Mouse (Mus musculus): ENCODE measurements around the gene Msx2. TPM values are rescaled to one million over a fixed set of nuclear protein-coding genes. Genes with fewer than 3 reads are reported as not detected.

Msx2 gene
- polyA plus RNA-seq, 1 experiment = not detected

- H3K4me3 ChIP-seq (ENCODE audit: extremely low read depth, insufficient read depth, insufficient read length) = no peak overlapping the region
- H3K4me1 ChIP-seq (ENCODE audit: control insufficient read depth, insufficient read depth, insufficient read length) = no peaks in the 10 kb centered on the region
- TF ChIP-seq CTCF (IDR thresholded peaks at IDR 0.05; ENCODE audit: extremely low read depth, insufficient read depth, insufficient read length, insufficient replicate concordance) = no peak
- TF ChIP-seq POLR2A (IDR thresholded peaks at IDR 0.05; ENCODE audit: low read depth, low read length) = no peak
- H3K36me3 ChIP-seq (ENCODE audit: control insufficient read depth, insufficient read depth, low read length) = no peaks in the 10 kb centered on the region
- 9% methylated on average over 18 of the region's 18 CpGs for WGBS
- no peak for DNase-seq (ENCODE audit: low read depth in 1 of 2, low spot score in 2 of 2)
- H3K27ac ChIP-seq (ENCODE audit: insufficient read depth, low read length) = no peak overlapping the region
- H3K27me3 ChIP-seq (ENCODE audit: control insufficient read depth, insufficient read depth, low read length) = peaks cover 14% of the 10 kb centered on the region
These were observed 6.5 kb downstream of the Msx2 start for GRCm38 (mm10) chr13:53466189-53466866.

- TF ChIP-seq CTCF (IDR thresholded peaks at IDR 0.05; ENCODE audit: extremely low read depth, insufficient read depth, insufficient read length, insufficient replicate concordance) = no peak
- no peak for TF ChIP-seq POLR2A (IDR thresholded peaks at IDR 0.05; ENCODE audit: low read depth, low read length)
- DNase-seq (ENCODE audit: low read depth in 1 of 2, low spot score in 2 of 2) = no peak
- H3K4me3 ChIP-seq (ENCODE audit: extremely low read depth, insufficient read depth, insufficient read length) = no peak overlapping the region
- H3K4me1 ChIP-seq (ENCODE audit: control insufficient read depth, insufficient read depth, insufficient read length) = no peaks in the 10 kb centered on the region
- H3K27ac ChIP-seq (ENCODE audit: insufficient read depth, low read length) = no peak overlapping the region
- no peaks in the 10 kb centered on the region for H3K36me3 ChIP-seq (ENCODE audit: control insufficient read depth, insufficient read depth, low read length)
- 10% methylated on average over 26 of the region's 26 CpGs for WGBS
- H3K27me3 ChIP-seq (ENCODE audit: control insufficient read depth, insufficient read depth, low read length) = peaks cover 14% of the 10 kb centered on the region
These were observed 7.6 kb downstream of the Msx2 start for GRCm38 (mm10) chr13:53465191-53465820.

- Histone ChIP-seq H3K4me3 (ENCODE audit: extremely low read depth, insufficient read depth, insufficient read length) (no peak overlapping the region), H3K27ac (ENCODE audit: insufficient read depth, low read length) (no peak overlapping the region), H3K4me1 (ENCODE audit: control insufficient read depth, insufficient read depth, insufficient read length) (no peaks in the 10 kb centered on the region), H3K36me3 (ENCODE audit: control insufficient read depth, insufficient read depth, low read length) (no peaks in the 10 kb centered on the region), H3K27me3 (ENCODE audit: control insufficient read depth, insufficient read depth, low read length) (peaks cover 14% of the 10 kb centered on the region)
- TF ChIP-seq POLR2A (IDR thresholded peaks at IDR 0.05; ENCODE audit: low read depth, low read length) (no peak), CTCF (IDR thresholded peaks at IDR 0.05; ENCODE audit: extremely low read depth, insufficient read depth, insufficient read length, insufficient replicate concordance) (no peak)
- DNase-seq (ENCODE audit: low read depth in 1 of 2, low spot score in 2 of 2) = no peak
- WGBS = 4% methylated on average over 21 of the region's 21 CpGs
These were observed 8.4 kb downstream of the Msx2 start for GRCm38 (mm10) chr13:53464441-53465001.

GRCm38 (mm10) chr13:53463946-53464345 lies 8.9 kb downstream of the Msx2 start:
- Histone ChIP-seq H3K27me3 (ENCODE audit: control insufficient read depth, insufficient read depth, low read length) (peaks cover 14% of the 10 kb centered on the region), H3K4me1 (ENCODE audit: control insufficient read depth, insufficient read depth, insufficient read length) (no peaks in the 10 kb centered on the region), H3K4me3 (ENCODE audit: extremely low read depth, insufficient read depth, insufficient read length) (no peak overlapping the region), H3K27ac (ENCODE audit: insufficient read depth, low read length) (no peak overlapping the region), H3K36me3 (ENCODE audit: control insufficient read depth, insufficient read depth, low read length) (no peaks in the 10 kb centered on the region)
- TF ChIP-seq POLR2A (IDR thresholded peaks at IDR 0.05; ENCODE audit: low read depth, low read length) (no peak), CTCF (IDR thresholded peaks at IDR 0.05; ENCODE audit: extremely low read depth, insufficient read depth, insufficient read length, insufficient replicate concordance) (no peak)
- 12% methylated on average over 10 of the region's 10 CpGs for WGBS
- DNase-seq (ENCODE audit: low read depth in 1 of 2, low spot score in 2 of 2) = no peak

GRCm38 (mm10) chr13:53463037-53463436 lies 9.8 kb downstream of the Msx2 start:
- 5% methylated on average over 7 of the region's 7 CpGs for WGBS
- Histone ChIP-seq H3K4me3 (ENCODE audit: extremely low read depth, insufficient read depth, insufficient read length) (no peak overlapping the region), H3K27me3 (ENCODE audit: control insufficient read depth, insufficient read depth, low read length) (peaks cover 14% of the 10 kb centered on the region), H3K27ac (ENCODE audit: insufficient read depth, low read length) (no peak overlapping the region), H3K4me1 (ENCODE audit: control insufficient read depth, insufficient read depth, insufficient read length) (no peaks in the 10 kb centered on the region), H3K36me3 (ENCODE audit: control insufficient read depth, insufficient read depth, low read length) (no peaks in the 10 kb centered on the region)
- DNase-seq (ENCODE audit: low read depth in 1 of 2, low spot score in 2 of 2) = no peak
- TF ChIP-seq CTCF (IDR thresholded peaks at IDR 0.05; ENCODE audit: extremely low read depth, insufficient read depth, insufficient read length, insufficient replicate concordance) = no peak
- no peak for TF ChIP-seq POLR2A (IDR thresholded peaks at IDR 0.05; ENCODE audit: low read depth, low read length)

- 4% methylated on average over 15 of the region's 15 CpGs for WGBS
- no peaks in the 10 kb centered on the region for H3K4me1 ChIP-seq (ENCODE audit: control insufficient read depth, insufficient read depth, insufficient read length)
- no peak overlapping the region for H3K4me3 ChIP-seq (ENCODE audit: extremely low read depth, insufficient read depth, insufficient read length)
- no peak overlapping the region for H3K27ac ChIP-seq (ENCODE audit: insufficient read depth, low read length)
- H3K36me3 ChIP-seq (ENCODE audit: control insufficient read depth, insufficient read depth, low read length) = no peaks in the 10 kb centered on the region
- DNase-seq (ENCODE audit: low read depth in 1 of 2, low spot score in 2 of 2) = no peak
- TF ChIP-seq CTCF (IDR thresholded peaks at IDR 0.05; ENCODE audit: extremely low read depth, insufficient read depth, insufficient read length, insufficient replicate concordance) = no peak
- TF ChIP-seq POLR2A (IDR thresholded peaks at IDR 0.05; ENCODE audit: low read depth, low read length) = no peak
- H3K27me3 ChIP-seq (ENCODE audit: control insufficient read depth, insufficient read depth, low read length) = peaks cover 14% of the 10 kb centered on the region
These were observed 10.3 kb downstream of the Msx2 start for GRCm38 (mm10) chr13:53462649-53462970.
